Mouse (Mus musculus) intestine, embryonic 16.5 days (tissue): ENCODE measurements around the gene Mrpl27. TPM values are rescaled to one million over a fixed set of nuclear protein-coding genes. Genes with fewer than 3 reads are reported as not detected.
"Not testable (repeated sequence)": the region's sequence is repeated elsewhere in the genome, so short reads cannot be mapped to it uniquely, and the experiment has no call there.

Source experiments
- ATAC-seq: fragments of 200-750 bp; cut with Nextera tagmentation; 2 replicates; pipeline ENCODE4 v1.8.0; 2017; ENCODE audit warnings: moderate TSS enrichment, moderate library complexity
- H3K27ac ChIP-seq: fragments of 300-500 bp; sonication (generic); 2 replicates; pipeline ENCODE4 v1.5.1; 2014; ENCODE audit warnings: mild to moderate bottlenecking, low read length
- H3K27me3 ChIP-seq: fragments of 300-500 bp; sonication (generic); replicated peaks from 2 replicates; pipeline ENCODE4 v1.6.1; 2014; ENCODE audit warnings: low read length, control low read depth, mixed read lengths; ENCODE audit not compliant: control insufficient read depth, insufficient read depth
- H3K36me3 ChIP-seq: fragments of 300-500 bp; sonication (generic); 2 replicates; pipeline ENCODE4 v1.6.1; 2014; ENCODE audit warnings: low read length, control low read depth; ENCODE audit not compliant: control insufficient read depth, insufficient read depth
- H3K4me1 ChIP-seq: fragments of 300-500 bp; sonication (generic); 2 replicates; pipeline ENCODE4 v1.6.1; 2014; ENCODE audit warnings: low read length, control low read depth, mixed read lengths; ENCODE audit not compliant: control insufficient read depth, insufficient read depth
- H3K4me2 ChIP-seq: fragments of 300-500 bp; sonication (generic); 2 replicates; pipeline ENCODE4 v1.6.1; 2014; ENCODE audit warnings: low read depth, low read length, control low read depth
- H3K4me3 ChIP-seq: fragments of 300-500 bp; sonication (generic); 2 replicates; pipeline ENCODE4 v1.5.1; 2014; ENCODE audit warnings: mild to moderate bottlenecking, low read length
- H3K9ac ChIP-seq: fragments of 300-500 bp; sonication (generic); 2 replicates; pipeline ENCODE4 v1.6.1; 2014; ENCODE audit warnings: low read depth, low read length
- H3K9me3 ChIP-seq: fragments of 300-500 bp; sonication (generic); 2 replicates; pipeline ENCODE4 v1.6.1; 2016; ENCODE audit warnings: low read length, control low read depth; ENCODE audit not compliant: control insufficient read depth
- WGBS: fragments of 180-500 bp; shearing (Covaris S2); extraction: QIAGEN DNeasy Blood & Tissue Kit; methylation state at CpG from one replicate; pipeline ENCODE4 v1.1.7; 2014; 5-methylcytosine and 5-hydroxymethylcytosine counted together
- polyA plus RNA-seq: library from polyadenylated mRNA; unstranded; fragments of >200 nt; fragmentation: Nextera tagmentation; extraction: Ambion mirVana; gene quantifications from 2 replicates; pipeline ENCODE4 v1.2.1, GENCODE M21; 2015

Gene Mrpl27
- polyA plus RNA-seq, 1 experiment from 2014 or later = 151 TPM

GRCm38 (mm10) chr11:94629199-94629883 is 24.2 kb upstream of the Mrpl27 start, which contains the start of gene Lrrc59:
TSS of gene Lrrc59 (plus strand) at chr11:94629767.
- peaks cover 16% of the 10 kb centered on the region; the same call in 1 of the 2 replicates for H3K4me1 ChIP-seq
- peak within 1 kb of the TSS; percentile 92 for H3K4me3 ChIP-seq
- H3K36me3 ChIP-seq = 0 out of 2 replicates have a peak, but pooled peaks cover under 1% of the 10 kb centered on the region
- H3K27ac ChIP-seq = peak within 1 kb of the TSS; percentile 90
- 4% methylated on average over 41 of the region's 41 CpGs for WGBS
- peak within 1 kb of the TSS; percentile 73 for H3K4me2 ChIP-seq
- peak within 1 kb of the TSS; percentile 91 for H3K9ac ChIP-seq
- no peaks in the 10 kb centered on the region for H3K9me3 ChIP-seq
- no peaks in the 10 kb centered on the region for H3K27me3 ChIP-seq
- ATAC-seq = peak; percentile 86

DNA sequence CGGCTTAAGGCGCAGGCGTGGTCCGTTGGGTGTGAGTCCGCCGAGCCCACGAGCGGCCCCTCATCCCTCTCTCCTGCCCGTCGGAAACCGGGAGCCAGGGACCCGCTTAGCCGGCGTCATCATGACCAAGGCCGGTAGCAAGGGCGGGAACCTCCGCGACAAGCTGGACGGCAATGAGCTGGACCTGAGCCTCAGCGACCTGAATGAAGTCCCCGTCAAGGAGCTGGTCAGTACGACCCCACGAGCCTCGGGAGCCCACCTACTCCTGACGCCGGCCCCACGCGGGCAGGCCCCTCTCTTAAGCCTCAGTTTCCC is 23.7 kb upstream of the Mrpl27 start:
- H3K27me3 ChIP-seq = no peaks in the 10 kb centered on the region
- peaks cover 16% of the 10 kb centered on the region; the same call in 1 of the 2 replicates for H3K4me1 ChIP-seq
- H3K9ac ChIP-seq = peak overlapping the region; percentile 91
- peak overlapping the region; percentile 90 for H3K27ac ChIP-seq
- ATAC-seq = peak; percentile 55
- under 1% methylated on average over 28 of the region's 28 CpGs for WGBS
- 0 out of 2 replicates have a peak, but pooled peaks cover 5% of the 10 kb centered on the region for H3K36me3 ChIP-seq
- no peaks in the 10 kb centered on the region for H3K9me3 ChIP-seq
- peak overlapping the region; percentile 73 for H3K4me2 ChIP-seq
- H3K4me3 ChIP-seq = peak overlapping the region; percentile 92

GRCm38 (mm10) chr11:94630199-94631011 is 23.2 kb upstream of the Mrpl27 start:
- 8% methylated on average over 26 of the region's 26 CpGs for WGBS
- peak overlapping the region; percentile 90 for H3K27ac ChIP-seq
- peak overlapping the region; percentile 92 for H3K4me3 ChIP-seq
- H3K9ac ChIP-seq = peak overlapping the region; percentile 91
- H3K9me3 ChIP-seq = no peaks in the 10 kb centered on the region
- H3K27me3 ChIP-seq = no peaks in the 10 kb centered on the region
- peak; percentile 31 for ATAC-seq
- H3K4me1 ChIP-seq = peaks cover 16% of the 10 kb centered on the region; the same call in 1 of the 2 replicates
- H3K36me3 ChIP-seq = peaks cover 10% of the 10 kb centered on the region
- peak overlapping the region; percentile 73 for H3K4me2 ChIP-seq

- Histone ChIP-seq H3K27ac (peak overlapping the region; percentile 28), H3K27me3 (no peaks in the 10 kb centered on the region), H3K9me3 (no peaks in the 10 kb centered on the region), H3K4me2 (0 out of 2 replicates have a peak overlapping the region, but pooled peaks have one; percentile 73), H3K9ac (no peak overlapping the region), H3K36me3 (peaks cover 25% of the 10 kb centered on the region), H3K4me1 (peaks cover 16% of the 10 kb centered on the region; the same call in 1 of the 2 replicates), H3K4me3 (no peak overlapping the region)
- WGBS = 75% methylated on average over 5 of the region's 5 CpGs
- no peak for ATAC-seq
Measured at GRCm38 (mm10) chr11:94631969-94632368, 21.6 kb upstream of the Mrpl27 start.

DNA sequence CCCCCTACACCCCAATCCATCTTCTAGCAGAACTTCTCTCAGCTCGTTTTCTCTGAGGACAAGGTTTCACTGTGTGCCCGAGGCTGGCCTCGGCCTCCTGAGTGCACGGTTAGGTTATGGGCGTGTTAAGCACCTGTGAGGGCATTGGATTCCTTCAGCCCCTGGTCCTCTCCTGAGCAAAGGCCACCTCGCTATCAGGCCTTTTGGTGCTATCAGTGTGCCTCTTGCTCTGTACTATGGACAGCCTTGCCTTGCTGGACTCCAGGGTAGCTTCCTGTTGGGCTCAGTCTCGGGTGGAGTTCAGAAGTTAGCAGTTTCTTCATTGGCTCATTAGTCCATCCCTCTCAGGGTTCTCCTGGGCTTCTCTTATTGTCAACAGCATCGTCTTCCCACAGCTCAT is 20.6 kb upstream of the Mrpl27 start:
- WGBS = 67% methylated on average over 8 of the region's 8 CpGs
- no peak overlapping the region for H3K9ac ChIP-seq
- no peak overlapping the region for H3K4me3 ChIP-seq
- no peaks in the 10 kb centered on the region for H3K27me3 ChIP-seq
- peak; percentile 87 for ATAC-seq
- peaks cover 30% of the 10 kb centered on the region for H3K36me3 ChIP-seq
- no peak overlapping the region for H3K4me2 ChIP-seq
- H3K27ac ChIP-seq = peak overlapping the region; percentile 73; the same call in 1 of the 2 replicates
- H3K9me3 ChIP-seq = no peaks in the 10 kb centered on the region
- peaks cover 16% of the 10 kb centered on the region; the same call in 1 of the 2 replicates for H3K4me1 ChIP-seq

DNA sequence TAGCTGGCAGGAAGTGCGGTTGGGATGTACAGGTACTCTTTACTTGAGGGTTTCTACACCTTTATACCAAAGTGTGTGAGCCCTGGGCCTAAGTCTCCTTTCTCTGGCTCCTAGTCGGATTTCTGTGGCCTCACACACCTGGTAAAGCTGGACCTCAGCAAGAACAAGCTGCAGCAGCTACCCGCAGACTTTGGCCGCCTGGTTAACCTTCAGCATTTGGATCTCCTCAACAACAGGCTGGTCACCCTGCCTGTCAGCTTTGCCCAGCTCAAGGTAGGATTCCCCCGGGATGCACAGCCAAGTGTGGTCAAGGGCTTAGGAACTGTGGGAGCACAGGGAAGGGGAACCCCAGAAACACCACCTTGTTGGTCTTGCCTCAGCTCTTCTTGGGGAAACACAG is 19.1 kb upstream of the Mrpl27 start:
- no peak for ATAC-seq
- H3K36me3 ChIP-seq = peaks cover 41% of the 10 kb centered on the region
- no peaks in the 10 kb centered on the region for H3K9me3 ChIP-seq
- H3K27ac ChIP-seq = no peak overlapping the region
- 89% methylated on average over 5 of the region's 5 CpGs for WGBS
- peaks cover 16% of the 10 kb centered on the region; the same call in 1 of the 2 replicates for H3K4me1 ChIP-seq
- H3K4me3 ChIP-seq = no peak overlapping the region
- H3K9ac ChIP-seq = no peak overlapping the region
- H3K27me3 ChIP-seq = no peaks in the 10 kb centered on the region
- H3K4me2 ChIP-seq = no peak overlapping the region

- ATAC-seq = no peak
- H3K27me3 ChIP-seq = no peaks in the 10 kb centered on the region
Measured at GRCm38 (mm10) chr11:94644461-94645219, 8.9 kb upstream of the Mrpl27 start.

GRCm38 (mm10) chr11:94646457-94646856 is 7.1 kb upstream of the Mrpl27 start:
- H3K36me3 ChIP-seq = peaks cover 25% of the 10 kb centered on the region
- ATAC-seq = no peak
- no peak overlapping the region for H3K27ac ChIP-seq
- H3K4me1 ChIP-seq = no peaks in the 10 kb centered on the region
- WGBS = 96% methylated on average over 4 of the region's 4 CpGs
- H3K4me2 ChIP-seq = no peak overlapping the region
- H3K4me3 ChIP-seq = no peak overlapping the region
- no peaks in the 10 kb centered on the region for H3K9me3 ChIP-seq
- no peak overlapping the region for H3K9ac ChIP-seq
- H3K27me3 ChIP-seq = no peaks in the 10 kb centered on the region

More at GRCm38 (mm10) chr11:94644461-94645219, 8.9 kb upstream of the Mrpl27 start:
- Histone ChIP-seq H3K36me3 (peaks cover 33% of the 10 kb centered on the region), H3K9ac (no peak overlapping the region), H3K4me3 (no peak overlapping the region), H3K27ac (no peak overlapping the region), H3K4me2 (no peak overlapping the region), H3K9me3 (no peaks in the 10 kb centered on the region), H3K4me1 (no peaks in the 10 kb centered on the region)
- WGBS = 85% methylated on average over 8 of the region's 8 CpGs

DNA sequence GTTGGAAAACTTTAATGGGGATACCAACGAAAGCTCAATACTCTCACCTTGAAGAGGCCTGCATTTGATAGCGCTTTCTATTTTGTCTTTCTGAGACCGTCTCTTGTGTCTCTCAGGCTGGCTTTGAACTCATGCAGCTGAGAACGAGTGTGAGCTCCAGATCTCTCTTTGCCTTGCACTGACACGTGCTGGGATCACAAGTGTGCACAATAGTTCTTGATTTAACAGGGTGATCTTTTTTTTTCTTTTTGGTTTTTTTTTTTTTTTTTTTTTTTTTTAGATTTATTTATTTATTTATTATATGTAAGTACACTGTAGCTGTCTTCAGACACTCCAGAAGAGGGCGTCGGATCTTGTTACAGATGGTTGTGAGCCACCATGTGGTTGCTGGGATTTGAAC is 2.3 kb upstream of the Mrpl27 start:
- not testable (repeated sequence) for H3K36me3 ChIP-seq, H3K9me3 ChIP-seq, H3K4me3 ChIP-seq, H3K27me3 ChIP-seq, H3K4me2 ChIP-seq, ATAC-seq, H3K4me1 ChIP-seq, H3K9ac ChIP-seq, H3K27ac ChIP-seq
- WGBS = 96% methylated on average over 5 of the region's 7 CpGs
